Mouse (Mus musculus) embryonic facial prominence, embryonic 11.5 days (tissue): ENCODE measurements around the gene Efcab5. TPM values are rescaled to one million over a fixed set of nuclear protein-coding genes. Genes with fewer than 3 reads are reported as not detected.
A peak's percentile ranks its signal among the peaks of the same experiment; 100 is the strongest.

Source experiments
- ATAC-seq: fragments of 200-750 bp; cut with Nextera tagmentation; replicated peaks from 2 replicates; pipeline ENCODE4 v1.8.0; 2017; ENCODE audit warnings: low read depth; ENCODE audit not compliant: insufficient number of reproducible peaks, low FRiP score, low TSS enrichment
- DNase-seq: peaks from one replicate; pipeline ENCODE4 v3.0.0-alpha.2; 2015; ENCODE audit warnings: low spot score
- H3K27ac ChIP-seq: fragments of 300-500 bp; sonication (generic); replicated peaks from 2 replicates; pipeline ENCODE4 v1.5.1; 2014; ENCODE audit warnings: mild to moderate bottlenecking, low read depth, low read length, control low read depth
- H3K27me3 ChIP-seq: fragments of 300-500 bp; sonication (generic); 2 replicates; pipeline ENCODE4 v1.6.1; 2014; ENCODE audit warnings: mild to moderate bottlenecking, low read length, moderate library complexity, mixed read lengths; ENCODE audit not compliant: control insufficient read depth, insufficient read depth
- H3K36me3 ChIP-seq: fragments of 300-500 bp; sonication (generic); replicated peaks from 2 replicates; pipeline ENCODE4 v1.6.1; 2014; ENCODE audit warnings: low read depth, mild to moderate bottlenecking, low read length, moderate library complexity, mixed read lengths; ENCODE audit not compliant: control insufficient read depth, insufficient read depth
- H3K4me1 ChIP-seq: fragments of 300-500 bp; sonication (generic); 2 replicates; pipeline ENCODE4 v1.6.1; 2014; ENCODE audit warnings: low read length, mixed read lengths; ENCODE audit not compliant: control insufficient read depth, insufficient read depth
- H3K4me2 ChIP-seq: fragments of 300-500 bp; sonication (generic); 2 replicates; pipeline ENCODE4 v1.6.1; 2014; ENCODE audit warnings: low read depth, mild to moderate bottlenecking, control low read depth, low read length, moderate library complexity
- H3K4me3 ChIP-seq: fragments of 300-500 bp; sonication (generic); 2 replicates; pipeline ENCODE4 v1.5.1; 2014; ENCODE audit warnings: low read depth, low read length, control low read depth
- H3K9ac ChIP-seq: fragments of 300-500 bp; sonication (generic); replicated peaks from 2 replicates; pipeline ENCODE4 v1.6.1; 2014; ENCODE audit warnings: mild to moderate bottlenecking, control low read depth, low read length
- H3K9me3 ChIP-seq: fragments of 300-500 bp; sonication (generic); replicated peaks from 2 replicates; pipeline ENCODE4 v1.6.1; 2016; ENCODE audit warnings: mild to moderate bottlenecking, low read length, inconsistent platforms, mixed read lengths; ENCODE audit not compliant: control insufficient read depth
- WGBS: fragments of 180-500 bp; shearing (Covaris S2); extraction: QIAGEN DNeasy Blood & Tissue Kit; methylation state at CpG from one replicate; pipeline ENCODE4 v1.1.7; 2014; 5-methylcytosine and 5-hydroxymethylcytosine counted together
- polyA plus RNA-seq: library from polyadenylated mRNA; unstranded; fragments of >200 nt; fragmentation: Nextera tagmentation; extraction: Ambion mirVana; gene quantifications from 2 replicates; pipeline ENCODE4 v1.2.1, GENCODE M21; 2014

The Efcab5 gene
- polyA plus RNA-seq = 0.13 and 0.15 TPM in 2 replicates

DNA sequence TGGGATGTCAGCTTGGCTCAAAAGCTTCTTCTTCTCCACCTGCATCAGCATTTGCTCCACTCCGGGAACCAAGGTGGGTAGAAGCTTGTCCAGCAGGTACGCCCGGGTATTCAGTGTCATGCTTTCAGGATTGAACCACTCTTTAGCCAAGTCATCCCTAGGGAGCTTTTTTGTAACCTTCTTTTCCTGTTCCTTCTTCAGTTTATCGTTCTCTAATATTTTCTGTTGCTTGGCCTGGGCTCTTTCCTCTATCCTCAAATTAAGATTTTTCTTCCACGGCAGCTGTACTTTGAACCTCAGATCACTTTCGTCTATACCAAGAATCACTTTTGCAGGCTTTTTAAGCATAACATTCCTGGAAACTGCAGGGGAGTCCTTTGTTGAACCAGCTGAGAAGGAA is at the start of gene Efcab5:
Efcab5 (minus strand) TSS at position 101 of the 400 bp plus-strand sequence.
- Histone ChIP-seq H3K4me2 (no peak within 1 kb of the TSS), H3K27me3 (no peaks in the 10 kb centered on the region), H3K27ac (no peak within 1 kb of the TSS), H3K36me3 (no peaks in the 10 kb centered on the region), H3K4me1 (no peaks in the 10 kb centered on the region), H3K9me3 (no peaks in the 10 kb centered on the region), H3K9ac (no peak within 1 kb of the TSS), H3K4me3 (no peak within 1 kb of the TSS)
- WGBS = 81% methylated on average over 6 of the region's 6 CpGs
- ATAC-seq (no peak), DNase-seq (no peak)

- no peaks in the 10 kb centered on the region for H3K36me3 ChIP-seq
- no peaks in the 10 kb centered on the region for H3K4me1 ChIP-seq
- no peak overlapping the region for H3K27ac ChIP-seq
- no peaks in the 10 kb centered on the region for H3K9me3 ChIP-seq
- DNase-seq = no peak
- no peak overlapping the region for H3K9ac ChIP-seq
- ATAC-seq = no peak
- no peak overlapping the region for H3K4me3 ChIP-seq
- 94% methylated on average over 1 of the region's 1 CpGs for WGBS
- H3K4me2 ChIP-seq = no peak overlapping the region
- H3K27me3 ChIP-seq = no peaks in the 10 kb centered on the region
These were observed 46.5 kb upstream of the Efcab5 start for GRCm38 (mm10) chr11:77235267-77235666.

- Histone ChIP-seq H3K9ac (no peak overlapping the region), H3K4me1 (no peaks in the 10 kb centered on the region), H3K36me3 (no peaks in the 10 kb centered on the region), H3K27ac (no peak overlapping the region), H3K4me3 (no peak overlapping the region), H3K9me3 (no peaks in the 10 kb centered on the region), H3K4me2 (no peak overlapping the region), H3K27me3 (no peaks in the 10 kb centered on the region)
- ATAC-seq (no peak), DNase-seq (no peak)
- WGBS = 91% methylated on average over 2 of the region's 2 CpGs
These were observed 42.7 kb upstream of the Efcab5 start for GRCm38 (mm10) chr11:77231514-77231913.

GRCm38 (mm10) chr11:77230765-77231164 is 42.0 kb upstream of the Efcab5 start:
- H3K9ac ChIP-seq = no peak overlapping the region
- H3K4me3 ChIP-seq = no peak overlapping the region
- no peak overlapping the region for H3K4me2 ChIP-seq
- WGBS = 77% methylated on average over 2 of the region's 2 CpGs
- H3K27me3 ChIP-seq = no peaks in the 10 kb centered on the region
- H3K9me3 ChIP-seq = no peaks in the 10 kb centered on the region
- DNase-seq (no peak), ATAC-seq (no peak)
- no peak overlapping the region for H3K27ac ChIP-seq
- H3K4me1 ChIP-seq = no peaks in the 10 kb centered on the region
- no peaks in the 10 kb centered on the region for H3K36me3 ChIP-seq

GRCm38 (mm10) chr11:77216761-77217130 is 28.0 kb upstream of the Efcab5 start:
- no peaks in the 10 kb centered on the region for H3K36me3 ChIP-seq
- DNase-seq (peak; percentile 9), ATAC-seq (peak; percentile 66)
- peak overlapping the region; percentile 73 for H3K4me2 ChIP-seq
- H3K27ac ChIP-seq = no peak overlapping the region; the same call in 1 of the 2 replicates
- H3K9ac ChIP-seq = peak overlapping the region; percentile 86
- H3K27me3 ChIP-seq = no peaks in the 10 kb centered on the region
- H3K4me3 ChIP-seq = peak overlapping the region; percentile 90
- H3K9me3 ChIP-seq = no peaks in the 10 kb centered on the region
- under 1% methylated on average over 11 of the region's 11 CpGs for WGBS
- H3K4me1 ChIP-seq = no peaks in the 10 kb centered on the region

- no peaks in the 10 kb centered on the region for H3K27me3 ChIP-seq
- 0% methylated on average over 67 of the region's 82 CpGs for WGBS
These were observed 27.4 kb upstream of the Efcab5 start, which contains the start of gene Ssh2 for GRCm38 (mm10) chr11:77215951-77216760. TSS of gene Ssh2 (plus strand) at chr11:77216287.

GRCm38 (mm10) chr11:77215483-77215882 is 26.7 kb upstream of the Efcab5 start:
- 1% methylated on average over 11 of the region's 11 CpGs for WGBS
- DNase-seq = peak; percentile 41
- Histone ChIP-seq H3K36me3 (no peaks in the 10 kb centered on the region), H3K9me3 (no peaks in the 10 kb centered on the region), H3K4me2 (peak overlapping the region; percentile 73), H3K27ac (peak overlapping the region; percentile 86), H3K4me3 (peak overlapping the region; percentile 90), H3K27me3 (no peaks in the 10 kb centered on the region), H3K4me1 (no peaks in the 10 kb centered on the region), H3K9ac (peak overlapping the region; percentile 86)
- peak; percentile 40; the same call in 1 of the 2 replicates for ATAC-seq

More at GRCm38 (mm10) chr11:77215951-77216760, 27.4 kb upstream of the Efcab5 start, which contains the start of gene Ssh2:
- no peaks in the 10 kb centered on the region for H3K36me3 ChIP-seq
- H3K4me1 ChIP-seq = no peaks in the 10 kb centered on the region
- peak within 1 kb of the TSS; percentile 73 for H3K4me2 ChIP-seq
- peak within 1 kb of the TSS; percentile 90 for H3K4me3 ChIP-seq
- peak within 1 kb of the TSS; percentile 86 for H3K9ac ChIP-seq
- ATAC-seq = peak; percentile 81
- H3K9me3 ChIP-seq = no peaks in the 10 kb centered on the region
- peak; percentile 93 for DNase-seq
- H3K27ac ChIP-seq = peak within 1 kb of the TSS; percentile 86

DNA sequence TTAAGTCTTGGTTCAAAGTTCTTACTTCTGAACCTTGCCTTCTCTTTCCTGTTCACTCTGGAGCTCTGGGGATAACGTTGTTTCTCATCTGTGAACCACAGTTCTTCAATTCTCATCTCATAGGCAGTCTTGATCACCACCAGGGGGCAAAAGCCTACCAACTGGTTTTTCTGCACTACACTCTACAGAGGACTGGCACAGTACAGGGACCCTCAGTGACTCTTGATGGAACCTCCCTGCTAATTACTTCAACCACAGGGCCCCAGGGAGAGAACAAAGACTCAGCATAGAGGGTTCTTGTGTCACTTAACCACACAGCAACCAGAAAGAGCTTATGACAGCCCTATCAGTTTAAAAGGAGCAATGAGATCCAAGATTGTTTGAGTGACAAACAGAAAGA is 26.0 kb upstream of the Efcab5 start:
- DNase-seq = peak; percentile 85
- Histone ChIP-seq H3K27ac (no peak overlapping the region), H3K36me3 (no peaks in the 10 kb centered on the region), H3K4me3 (no peak overlapping the region), H3K4me2 (no peak overlapping the region), H3K9ac (no peak overlapping the region), H3K4me1 (no peaks in the 10 kb centered on the region), H3K27me3 (no peaks in the 10 kb centered on the region), H3K9me3 (no peaks in the 10 kb centered on the region)
- 3% methylated on average over 1 of the region's 1 CpGs for WGBS
- peak; percentile 68 for ATAC-seq
